Comparison of ENCODE assay signal across 31 mouse cellular contexts in genomic region chr13:55620275-55620674, GRCm38 (mm10).
"Had no signal": no experiment of that assay in that cellular context is flagged by ENCODE, and none has a peak within 500 bp of the region (broad histone marks: within the 10 kb centered on the region; RNA-seq: fewer than 3 reads in every experiment).

No protein-coding gene starts in this region.

- H3K4me2 ChIP-seq: limb, embryonic 12.5 days; limb, embryonic 13.5 days; limb, embryonic 15.5 days; liver, embryonic 11.5 days; liver, embryonic 12.5 days; liver, embryonic 13.5 days; liver, embryonic 15.5 days; lung, embryonic 14.5 days; lung, embryonic 15.5 days; midbrain, embryonic 11.5 days; midbrain, embryonic 12.5 days; midbrain, embryonic 13.5 days; midbrain, embryonic 15.5 days; neural tube, embryonic 12.5 days had no signal

- H3K9ac ChIP-seq: limb, embryonic 12.5 days; limb, embryonic 13.5 days; limb, embryonic 15.5 days; liver, embryonic 12.5 days; liver, embryonic 13.5 days; liver, embryonic 14.5 days; liver, embryonic 15.5 days; liver, postnatal 0 days; lung, embryonic 14.5 days; lung, embryonic 15.5 days; midbrain, embryonic 12.5 days; midbrain, embryonic 13.5 days; midbrain, embryonic 15.5 days; neural tube, embryonic 12.5 days had no signal

- H3K27ac ChIP-seq: limb, embryonic 10.5 days; limb, embryonic 12.5 days; limb, embryonic 13.5 days; limb, embryonic 15.5 days; liver, embryonic 12.5 days; liver, embryonic 13.5 days; liver, embryonic 14.5 days; liver, embryonic 15.5 days; lung, embryonic 15.5 days; macrophage; midbrain, embryonic 10.5 days; midbrain, embryonic 12.5 days; midbrain, embryonic 13.5 days; midbrain, embryonic 15.5 days; neural tube, embryonic 12.5 days had no signal

- DNase-seq: left cerebral cortex, postnatal 4 days; liver; liver, embryonic 13.5 days; liver, postnatal 0 days; lung, adult 18-20 months; lung, adult 2 months; lung, embryonic 14.5 days; lung, postnatal 10 days; lung, postnatal 14 days; lung, postnatal 36 days; lung, postnatal 4 days; midbrain, embryonic 14.5 days had no signal

- H3K36me3 ChIP-seq: midbrain, embryonic 15.5 days had no signal

- H3K27me3 ChIP-seq: limb, embryonic 12.5 days; limb, embryonic 13.5 days; limb, embryonic 15.5 days; liver, embryonic 12.5 days; liver, embryonic 13.5 days; liver, embryonic 15.5 days; lung, embryonic 15.5 days; megakaryocyte, embryonic 14.5 days; midbrain, embryonic 13.5 days; midbrain, embryonic 15.5 days; neural tube, embryonic 12.5 days had no signal

- ATAC-seq: liver, embryonic 12.5 days; liver, postnatal 0 days; midbrain, embryonic 13.5 days; midbrain, embryonic 15.5 days; midbrain, embryonic 16.5 days had no signal

- H3K4me3 ChIP-seq: limb, embryonic 10.5 days; limb, embryonic 12.5 days; limb, embryonic 13.5 days; limb, embryonic 15.5 days; liver, embryonic 12.5 days; liver, embryonic 13.5 days; liver, embryonic 15.5 days; lung, embryonic 15.5 days; megakaryocyte, embryonic 14.5 days; midbrain, embryonic 10.5 days; midbrain, embryonic 12.5 days; midbrain, embryonic 13.5 days; midbrain, embryonic 15.5 days; myocyte; neural tube, embryonic 12.5 days had no signal

- H3K9me3 ChIP-seq: limb, embryonic 10.5 days; limb, embryonic 13.5 days; limb, embryonic 15.5 days; liver, embryonic 12.5 days; liver, embryonic 15.5 days; lung, embryonic 15.5 days; midbrain, embryonic 10.5 days; midbrain, embryonic 12.5 days; midbrain, embryonic 13.5 days; midbrain, embryonic 15.5 days; neural tube, embryonic 12.5 days had no signal
